Mouse (Mus musculus): ENCODE data around the gene Slc7a5. TPM values are rescaled to one million over a fixed set of nuclear protein-coding genes. Genes with fewer than 3 reads are reported as not detected.

Slc7a5 gene
- polyA plus RNA-seq, 1 experiment = 113 TPM

GRCm38 (mm10) chr8:121935341-121936294, 28.1 kb upstream of the Slc7a5 start:
- TF ChIP-seq POLR2A (IDR thresholded peaks at IDR 0.05; ENCODE audit: borderline replicate concordance, extremely low read depth, insufficient read depth, insufficient read length, poor library complexity, severe bottlenecking) (no peak), CTCF (IDR thresholded peaks at IDR 0.05; ENCODE audit: borderline replicate concordance, extremely low read depth, insufficient read depth, insufficient read length) (peak; percentile 77)
- DNase-seq (ENCODE audit: low read depth) = peak; percentile 96

DNA sequence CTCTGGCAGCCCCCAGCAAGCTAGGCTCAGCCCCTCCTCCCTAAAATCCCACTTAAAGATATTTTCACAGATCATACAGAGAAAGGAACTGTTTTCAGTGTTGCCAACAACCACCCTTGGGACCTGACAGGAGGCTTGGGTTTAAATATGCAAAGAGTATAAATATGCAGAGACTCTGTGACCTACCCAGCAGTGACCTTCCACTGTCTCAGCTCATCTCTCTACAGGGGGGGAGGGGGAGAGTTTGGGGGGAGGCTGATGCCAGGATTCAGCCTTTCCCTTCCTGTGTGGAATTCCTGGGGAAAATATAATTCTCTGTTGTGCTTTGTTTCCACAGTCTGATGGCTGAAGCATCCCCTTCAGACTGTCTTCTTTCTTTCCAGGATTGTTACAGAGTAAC, 27.4 kb upstream of the Slc7a5 start:
- TF ChIP-seq CTCF (IDR thresholded peaks at IDR 0.05; ENCODE audit: borderline replicate concordance, extremely low read depth, insufficient read depth, insufficient read length) (no peak), POLR2A (IDR thresholded peaks at IDR 0.05; ENCODE audit: borderline replicate concordance, extremely low read depth, insufficient read depth, insufficient read length, poor library complexity, severe bottlenecking) (no peak)
- no peak for DNase-seq (ENCODE audit: low read depth)

DNA sequence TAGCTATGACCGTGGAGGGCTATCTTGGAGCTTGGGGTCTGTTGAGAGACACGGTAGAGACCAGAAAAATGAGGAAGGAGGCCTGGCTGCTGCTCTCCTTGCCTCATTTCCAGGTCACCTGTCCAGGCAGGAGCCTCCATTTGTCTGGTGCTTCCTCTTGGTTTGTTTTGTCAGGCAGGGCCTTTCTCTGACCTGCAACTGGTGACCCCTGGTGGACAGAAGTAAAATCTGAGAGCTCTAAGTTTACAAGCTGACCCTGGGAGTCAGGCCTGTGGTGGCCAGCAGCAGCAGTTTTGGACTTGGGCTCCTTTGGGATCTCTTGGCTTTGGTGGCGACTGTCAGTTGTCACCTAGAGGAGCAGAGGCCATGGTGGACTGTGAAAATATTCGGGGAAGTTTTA, 27.0 kb upstream of the Slc7a5 start:
- TF ChIP-seq CTCF (IDR thresholded peaks at IDR 0.05; ENCODE audit: borderline replicate concordance, extremely low read depth, insufficient read depth, insufficient read length) (peak; percentile 58; the same call in 1 of the 2 replicates), POLR2A (IDR thresholded peaks at IDR 0.05; ENCODE audit: borderline replicate concordance, extremely low read depth, insufficient read depth, insufficient read length, poor library complexity, severe bottlenecking) (no peak)
- DNase-seq (ENCODE audit: low read depth) = peak; percentile 61

- DNase-seq (ENCODE audit: low read depth) = peak; percentile 20
- TF ChIP-seq POLR2A (IDR thresholded peaks at IDR 0.05; ENCODE audit: borderline replicate concordance, extremely low read depth, insufficient read depth, insufficient read length, poor library complexity, severe bottlenecking) (no peak), CTCF (IDR thresholded peaks at IDR 0.05; ENCODE audit: borderline replicate concordance, extremely low read depth, insufficient read depth, insufficient read length) (no peak)
Observed at GRCm38 (mm10) chr8:121932668-121933520, 25.4 kb upstream of the Slc7a5 start.

GRCm38 (mm10) chr8:121932026-121932667, 24.7 kb upstream of the Slc7a5 start:
- TF ChIP-seq CTCF (IDR thresholded peaks at IDR 0.05; ENCODE audit: borderline replicate concordance, extremely low read depth, insufficient read depth, insufficient read length) (no peak), POLR2A (IDR thresholded peaks at IDR 0.05; ENCODE audit: borderline replicate concordance, extremely low read depth, insufficient read depth, insufficient read length, poor library complexity, severe bottlenecking) (no peak)
- peak; percentile 19 for DNase-seq (ENCODE audit: low read depth)

DNA sequence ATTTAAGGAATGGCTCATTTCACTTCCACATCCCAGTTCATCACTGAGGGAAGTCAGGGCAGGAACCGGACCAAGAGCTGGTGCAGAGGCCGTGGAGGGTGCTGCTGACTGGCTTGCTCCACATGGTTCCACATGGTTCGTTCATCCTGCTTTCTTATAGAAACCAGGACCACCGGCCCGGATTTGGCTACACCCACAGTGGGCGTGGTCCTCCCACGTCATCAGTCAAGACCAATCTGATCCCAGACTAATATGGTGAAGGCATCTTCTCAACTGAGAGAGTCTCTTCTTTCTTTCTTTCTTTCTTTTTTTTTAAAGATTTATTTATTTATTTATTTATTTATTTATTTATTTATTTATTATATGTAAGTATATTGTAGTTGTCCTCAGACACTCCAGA, 24.1 kb upstream of the Slc7a5 start:
- no peak for DNase-seq (ENCODE audit: low read depth)
- TF ChIP-seq POLR2A (IDR thresholded peaks at IDR 0.05; ENCODE audit: borderline replicate concordance, extremely low read depth, insufficient read depth, insufficient read length, poor library complexity, severe bottlenecking) (no peak), CTCF (IDR thresholded peaks at IDR 0.05; ENCODE audit: borderline replicate concordance, extremely low read depth, insufficient read depth, insufficient read length) (no peak)

DNA sequence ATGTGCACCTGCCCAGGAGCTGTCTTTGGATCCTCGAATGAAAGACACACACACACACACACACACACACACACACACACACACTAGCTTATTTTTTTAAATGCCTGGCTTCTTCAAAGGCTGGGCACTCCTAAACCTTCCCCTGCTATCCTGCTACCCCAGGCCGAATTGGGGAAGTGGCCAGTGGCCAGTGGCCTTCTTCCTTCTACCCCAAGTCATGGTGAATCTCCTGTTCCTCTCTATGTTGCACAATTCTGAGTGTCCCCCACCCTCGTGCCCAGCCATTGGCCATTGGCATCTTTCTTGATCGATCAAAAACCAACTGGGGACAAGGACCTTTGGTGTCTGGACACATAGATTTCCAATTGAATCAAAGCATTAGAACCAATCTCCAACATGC, 22.6 kb upstream of the Slc7a5 start:
- TF ChIP-seq POLR2A (IDR thresholded peaks at IDR 0.05; ENCODE audit: borderline replicate concordance, extremely low read depth, insufficient read depth, insufficient read length, poor library complexity, severe bottlenecking) (no peak), CTCF (IDR thresholded peaks at IDR 0.05; ENCODE audit: borderline replicate concordance, extremely low read depth, insufficient read depth, insufficient read length) (no peak)
- DNase-seq (ENCODE audit: low read depth) = no peak

DNA sequence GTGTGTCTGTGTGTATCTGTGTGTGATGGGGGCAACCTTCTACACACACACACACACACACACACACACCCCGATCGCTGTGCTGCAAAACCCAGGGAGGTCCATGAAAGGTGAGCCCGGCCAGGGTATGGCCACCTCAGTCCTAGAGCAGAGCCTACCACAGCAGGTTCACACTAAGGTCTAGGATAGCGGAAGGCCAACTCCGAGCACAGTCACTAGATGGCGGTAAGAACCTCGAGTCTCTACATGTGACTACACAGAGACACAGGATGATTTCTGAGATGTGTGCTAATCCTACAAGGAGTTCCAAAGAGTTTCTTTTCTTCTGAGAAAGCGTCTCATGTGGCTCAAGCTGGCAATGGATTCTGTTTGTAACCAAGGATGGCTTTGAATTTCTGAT, 19.8 kb upstream of the Slc7a5 start:
- TF ChIP-seq CTCF (IDR thresholded peaks at IDR 0.05; ENCODE audit: borderline replicate concordance, extremely low read depth, insufficient read depth, insufficient read length) (peak; percentile 64; the same call in 1 of the 2 replicates), POLR2A (IDR thresholded peaks at IDR 0.05; ENCODE audit: borderline replicate concordance, extremely low read depth, insufficient read depth, insufficient read length, poor library complexity, severe bottlenecking) (no peak)
- DNase-seq (ENCODE audit: low read depth) = peak; percentile 71

GRCm38 (mm10) chr8:121926266-121926665, 18.8 kb upstream of the Slc7a5 start:
- no peak for DNase-seq (ENCODE audit: low read depth)
- no peak for TF ChIP-seq CTCF (IDR thresholded peaks at IDR 0.05; ENCODE audit: borderline replicate concordance, extremely low read depth, insufficient read depth, insufficient read length)

DNA sequence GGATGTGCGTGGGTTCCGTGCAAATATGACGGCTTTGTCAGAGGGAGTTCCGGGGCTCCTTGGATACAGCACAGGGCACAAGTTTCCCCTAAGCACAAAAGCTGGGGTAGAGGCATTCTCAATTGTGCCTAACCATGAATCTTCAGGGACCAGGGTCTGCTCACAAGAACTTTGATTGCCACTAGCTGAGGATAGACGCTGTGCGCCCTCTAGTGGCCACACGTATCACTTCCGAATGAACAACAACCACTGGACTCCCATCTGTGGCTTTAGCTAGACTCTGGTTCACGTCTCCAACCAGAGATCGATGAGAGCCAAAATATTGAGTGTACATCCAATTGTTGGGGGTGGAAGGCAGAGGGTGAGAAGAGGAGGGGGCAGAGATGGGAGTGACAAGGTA, 18.1 kb upstream of the Slc7a5 start:
- TF ChIP-seq POLR2A (IDR thresholded peaks at IDR 0.05; ENCODE audit: borderline replicate concordance, extremely low read depth, insufficient read depth, insufficient read length, poor library complexity, severe bottlenecking) = no peak
- TF ChIP-seq CTCF (IDR thresholded peaks at IDR 0.05; ENCODE audit: borderline replicate concordance, extremely low read depth, insufficient read depth, insufficient read length) = peak; percentile 93
- DNase-seq (ENCODE audit: low read depth) = peak; percentile 91

- TF ChIP-seq CTCF (IDR thresholded peaks at IDR 0.05; ENCODE audit: borderline replicate concordance, extremely low read depth, insufficient read depth, insufficient read length) (no peak), POLR2A (IDR thresholded peaks at IDR 0.05; ENCODE audit: borderline replicate concordance, extremely low read depth, insufficient read depth, insufficient read length, poor library complexity, severe bottlenecking) (no peak)
- no peak for DNase-seq (ENCODE audit: low read depth)
Observed at GRCm38 (mm10) chr8:121924681-121925080, 17.2 kb upstream of the Slc7a5 start.
